Mouse (Mus musculus): ENCODE results near the gene Cln6. TPM values are rescaled to one million over a fixed set of nuclear protein-coding genes. Genes with fewer than 3 reads are reported as not detected.

Gene Cln6
- total RNA-seq (2023), result 16.7 and 17.3 TPM in 2 replicates

GRCm38 (mm10) chr9:62838506-62839171 lies at the start of gene Cln6:
TSS of gene Cln6 (plus strand) at chr9:62838785.

DNA sequence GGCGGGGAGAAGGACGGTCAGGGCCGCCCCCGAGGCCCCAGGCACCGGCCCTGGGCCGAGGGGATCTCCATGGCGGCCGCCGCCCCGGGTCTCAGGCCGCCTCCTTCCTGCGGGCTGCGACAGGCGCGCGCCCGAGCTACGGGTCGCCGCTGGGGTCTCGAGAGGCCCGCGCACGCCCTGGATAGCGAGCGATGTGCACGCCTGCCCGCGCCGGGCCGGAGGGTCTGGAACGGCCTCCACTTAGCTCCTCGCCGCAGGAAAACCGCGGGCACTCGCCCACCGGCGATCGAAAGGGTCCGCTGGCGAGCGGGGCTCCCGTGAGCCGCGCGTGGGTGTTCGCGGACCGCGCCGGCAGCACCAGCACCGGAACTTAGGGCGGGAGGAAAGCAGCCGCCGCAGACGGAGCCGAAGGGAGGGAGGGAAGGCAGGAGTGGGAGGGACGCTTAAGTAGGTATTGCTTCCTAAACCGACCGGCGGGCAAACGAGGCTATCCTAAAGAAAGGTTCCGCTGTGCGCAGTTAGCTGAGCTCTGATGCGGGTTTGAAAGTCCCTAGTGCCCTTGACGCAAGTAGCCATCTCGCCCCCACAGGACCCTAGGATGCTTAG lies 27.0 kb upstream of the Cln6 start, which contains the start of gene Fem1b:
Gene Fem1b (minus strand): TSS at position 419 of the 606 bp plus-strand sequence.

GRCm38 (mm10) chr9:62857719-62858261 lies 19.2 kb downstream of the Cln6 start, which contains the start of gene Calml4:
TSS of gene Calml4 (plus strand) at chr9:62858080.

Other genes with a start within 250 kb of the Cln6 start
- gene Itga11, start 161.0 kb upstream of the Cln6 start, total RNA-seq (2023), result not detected in 2 replicates
- gene Fem1b, start 26.9 kb upstream of the Cln6 start, total RNA-seq (2023), result 9.8 and 10.1 TPM in 2 replicates
- gene Calml4, start 19.3 kb downstream of the Cln6 start, total RNA-seq (2023), result not detected in 2 replicates
- gene Pias1, start 149.1 kb downstream of the Cln6 start, total RNA-seq (2023), result 89.5 and 116 TPM in 2 replicates

All from neutrophil, adult 65 days (primary cell).